Mouse (Mus musculus) adrenal gland, postnatal 36 days (tissue): ENCODE data around the gene Ppp2r3d. TPM values are rescaled to one million over a fixed set of nuclear protein-coding genes. Genes with fewer than 3 reads are reported as not detected.
A peak's percentile ranks its signal among the peaks of the same experiment; 100 is the strongest.
"Not testable (repeated sequence)": the region's sequence is repeated elsewhere in the genome, so short reads cannot be mapped to it uniquely, and the experiment has no call there.

Experiments
- DNase-seq, 2 experiments: peaks; one replicate each; pipeline ENCODE4 v3.0.0; 2021; ENCODE audit warnings: mixed read lengths in 1 of 2
- long read RNA-seq, 2 experiments: library from polyadenylated mRNA; stranded (forward); transcript quantifications; one replicate each; pipeline ENCODE4 v2.0.0; 2021; ENCODE audit warnings: borderline sequencing depth in 2 of 2
- total RNA-seq, 2 experiments: library from RNA; stranded (reverse); gene quantifications; 2 replicates each; pipeline ENCODE4 v1.2.3; 2021

Ppp2r3d gene
- 100 to 1,000 TPM in 1 of 2 experiments, 10 to 100 TPM in 1; 92.7 to 101 TPM for total RNA-seq
- long read RNA-seq, experiment 1, partial matches to known transcripts, result 0 of 1 reads
- long read RNA-seq, experiment 1, other reads (novel, unspliced or antisense), result 0 of 1 reads
- long read RNA-seq, experiment 2, partial matches to known transcripts, result 0 of 1 reads
- long read RNA-seq, experiment 2, other reads (novel, unspliced or antisense), result 0 of 1 reads

DNA sequence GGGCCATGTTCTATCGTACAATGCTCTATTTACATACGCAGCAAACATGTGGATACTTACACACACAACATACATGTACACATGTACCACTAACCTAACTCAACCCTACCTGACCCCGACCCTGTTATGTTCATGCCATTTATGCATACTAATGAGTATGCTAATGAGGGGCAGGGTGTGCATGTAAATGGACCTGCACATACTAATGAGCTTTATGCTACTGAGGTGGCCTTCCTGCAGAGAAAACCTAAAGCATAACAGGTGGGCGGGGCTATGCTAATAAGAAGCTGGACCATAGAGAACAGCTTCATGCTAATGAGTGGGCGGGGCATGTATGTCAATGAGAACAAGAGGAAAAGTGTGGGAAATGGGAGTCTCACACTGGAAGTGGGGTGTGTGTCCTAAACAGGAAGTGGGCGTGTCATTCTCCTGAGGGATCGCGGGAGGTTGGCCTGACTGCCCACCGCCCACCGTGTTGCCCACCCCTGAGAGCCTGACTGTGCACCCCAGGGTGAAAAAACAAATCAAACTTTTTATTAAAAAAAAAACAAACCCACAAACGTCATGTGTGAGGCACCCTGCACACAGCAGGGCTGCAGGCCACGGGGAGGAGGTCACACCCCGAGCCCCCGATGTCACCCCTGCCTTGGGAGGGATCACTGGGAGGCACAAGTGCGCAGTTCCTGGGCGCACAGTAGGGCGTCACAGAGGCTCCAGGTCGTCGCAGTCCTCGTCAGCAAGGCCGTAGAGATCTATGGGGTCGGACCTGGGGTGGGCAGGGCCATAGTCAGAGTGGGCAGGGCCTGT is at the start of gene Ppp2r3d:
TSS of gene Ppp2r3d (minus strand) at position 803 of the 807 bp plus-strand sequence.
- peak; percentile 2 to 3 for DNase-seq

DNA sequence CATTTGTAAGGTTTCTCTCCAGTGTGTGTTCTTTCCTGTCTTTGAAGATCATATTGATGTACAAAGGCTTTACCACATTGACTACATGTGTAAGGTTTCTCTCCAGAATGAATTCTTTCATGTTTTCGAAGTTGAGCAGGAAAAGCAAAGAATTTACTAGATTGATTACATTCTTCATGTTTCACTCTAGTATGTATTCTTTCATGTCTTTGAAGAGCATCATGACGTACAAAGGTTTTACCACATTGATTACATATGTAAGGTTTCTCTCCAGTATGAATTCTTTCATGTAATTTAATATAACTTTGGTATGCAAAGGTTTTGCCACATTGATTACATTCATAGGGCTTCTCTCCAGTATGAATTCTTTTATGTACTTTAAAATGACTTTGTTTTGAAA is 17.0 kb upstream of the Ppp2r3d start, which contains the start of gene Gm21836:
TSS of gene Gm21836 (minus strand) at position 101 of the 400 bp plus-strand sequence.
- not testable (repeated sequence) for DNase-seq

DNA sequence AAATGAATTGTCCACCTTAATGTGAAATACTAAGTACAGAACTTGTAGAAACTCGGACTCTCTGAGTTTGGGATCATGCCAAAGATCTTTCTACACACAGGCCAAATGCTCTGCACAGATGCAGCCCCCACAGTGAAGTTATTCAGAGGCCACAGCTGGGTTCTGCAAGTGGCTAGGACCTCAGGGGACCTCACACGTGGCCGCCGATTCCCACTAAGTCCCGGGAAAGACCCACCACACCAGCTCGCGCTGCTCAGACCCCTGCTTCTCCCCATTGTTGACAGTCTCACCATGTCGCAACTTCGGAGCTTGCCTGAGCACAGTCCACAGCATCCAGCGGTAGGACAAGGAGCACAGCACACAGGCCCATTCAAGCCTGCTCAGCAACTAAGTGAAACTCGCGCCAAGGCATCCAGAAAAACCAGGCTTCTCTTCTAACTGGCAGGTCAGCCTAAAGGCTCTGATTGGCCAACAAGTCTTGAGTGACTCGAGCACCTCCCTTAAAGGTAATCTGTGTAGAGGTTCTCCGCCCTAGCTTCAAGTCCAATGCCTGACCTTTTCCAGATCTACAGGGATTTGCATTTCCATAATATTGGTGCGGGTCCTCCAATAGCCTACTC is 3.8 kb upstream of the Ppp2r3d start:
- DNase-seq, result not testable (repeated sequence)

- peak; percentile 4 to 12 for DNase-seq
Measured at GRCm38 (mm10) chr9:124478081-124478480, 1.4 kb upstream of the Ppp2r3d start.

DNA sequence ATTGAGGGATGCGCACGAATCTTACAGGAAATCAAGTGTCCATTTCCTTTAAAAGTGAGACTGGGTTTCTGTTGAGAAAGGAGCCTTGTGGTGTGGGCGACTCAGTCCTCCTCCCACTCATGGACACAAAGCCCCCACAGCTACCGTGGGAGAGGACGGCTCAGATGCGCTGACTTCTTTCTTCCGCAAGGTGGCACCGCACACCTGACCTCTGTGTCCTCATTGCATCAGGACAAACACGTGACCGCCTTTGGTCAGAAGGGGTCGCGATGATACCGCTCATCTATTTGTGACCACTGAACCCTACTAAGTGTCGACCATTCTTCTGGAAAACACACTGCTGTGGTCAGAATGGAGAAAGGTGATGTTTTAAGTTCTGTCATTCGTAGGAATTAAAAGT is 1.0 kb downstream of the Ppp2r3d start:
- DNase-seq, result no peak

DNA sequence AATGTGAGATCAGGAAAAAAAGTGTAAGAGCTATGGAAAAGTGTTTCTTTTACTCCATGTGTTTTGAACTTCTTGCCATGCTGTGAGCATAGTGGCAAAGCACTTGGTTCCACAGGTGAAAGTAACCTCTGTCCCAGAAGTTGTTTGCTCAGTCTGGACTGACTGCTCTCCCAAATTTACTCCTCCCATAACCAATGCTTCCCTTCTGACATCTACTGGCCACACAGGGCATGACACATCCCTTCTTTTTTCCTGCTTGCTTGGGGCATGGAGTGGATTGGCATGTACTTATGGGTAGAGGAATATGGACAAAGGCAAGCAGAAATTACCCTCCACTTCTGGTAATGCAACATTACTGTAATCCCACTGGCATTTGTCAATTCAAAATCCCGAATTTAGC is 20.1 kb downstream of the Ppp2r3d start:
- DNase-seq, result peak; percentile 31 to 43

- peak; percentile 2 to 3 for DNase-seq
Measured at GRCm38 (mm10) chr9:124442533-124442855, 34.2 kb downstream of the Ppp2r3d start.

- peak; percentile 1 to 13 for DNase-seq
Measured at GRCm38 (mm10) chr9:124441681-124442532, 34.8 kb downstream of the Ppp2r3d start.

GRCm38 (mm10) chr9:124440724-124441045 is 36.0 kb downstream of the Ppp2r3d start:
- DNase-seq, result peak; percentile 2 to 3

DNA sequence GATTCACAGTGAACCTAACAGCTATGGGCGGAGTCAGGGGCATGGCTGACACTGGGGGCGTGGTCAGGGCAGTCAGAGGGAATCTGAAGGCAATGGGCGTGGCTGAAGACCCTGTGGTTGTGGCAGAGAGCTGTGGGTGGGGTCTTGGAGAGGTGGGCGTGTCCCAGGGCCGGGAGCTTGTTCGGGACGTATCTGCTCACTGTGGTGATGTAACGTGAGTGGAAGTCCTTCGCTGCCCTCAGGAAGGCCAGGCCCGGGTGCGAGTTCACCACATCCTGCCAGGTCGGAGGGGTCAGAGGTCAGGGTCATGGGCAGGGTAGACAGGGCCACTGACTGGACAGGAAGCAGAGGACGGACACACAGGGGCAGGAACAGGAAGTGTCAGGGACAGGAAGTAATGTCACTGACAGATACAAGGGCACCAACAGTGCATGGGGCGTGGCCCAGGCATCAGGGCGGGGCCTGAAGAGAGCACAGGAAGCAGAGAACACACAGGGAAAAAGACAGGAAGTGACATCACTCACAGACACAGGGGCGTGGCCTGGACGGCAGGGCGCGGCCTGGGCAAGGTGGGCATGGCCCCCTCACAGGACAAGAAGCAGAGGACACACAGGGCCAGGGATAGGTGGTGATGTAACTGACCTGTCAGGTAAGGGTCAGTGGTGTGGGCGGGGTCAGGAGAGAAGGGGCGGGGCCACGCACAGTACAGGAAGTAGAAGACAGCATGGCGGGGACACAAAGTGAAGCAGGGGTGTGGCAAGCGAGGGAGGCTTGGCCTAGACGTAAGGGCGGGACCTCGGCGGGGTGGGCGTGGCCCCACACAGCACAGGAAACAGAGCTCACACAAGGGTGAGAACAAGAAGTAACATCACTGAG is 36.6 kb downstream of the Ppp2r3d start:
- peak; percentile 3 to 24 for DNase-seq

- DNase-seq, result peak in 1 of 2 experiments; percentile 15
Measured at GRCm38 (mm10) chr9:124439403-124439847, 37.3 kb downstream of the Ppp2r3d start.

- DNase-seq, result peak in 1 of 2 experiments; percentile 2
Measured at GRCm38 (mm10) chr9:124438686-124439346, 37.9 kb downstream of the Ppp2r3d start.

DNA sequence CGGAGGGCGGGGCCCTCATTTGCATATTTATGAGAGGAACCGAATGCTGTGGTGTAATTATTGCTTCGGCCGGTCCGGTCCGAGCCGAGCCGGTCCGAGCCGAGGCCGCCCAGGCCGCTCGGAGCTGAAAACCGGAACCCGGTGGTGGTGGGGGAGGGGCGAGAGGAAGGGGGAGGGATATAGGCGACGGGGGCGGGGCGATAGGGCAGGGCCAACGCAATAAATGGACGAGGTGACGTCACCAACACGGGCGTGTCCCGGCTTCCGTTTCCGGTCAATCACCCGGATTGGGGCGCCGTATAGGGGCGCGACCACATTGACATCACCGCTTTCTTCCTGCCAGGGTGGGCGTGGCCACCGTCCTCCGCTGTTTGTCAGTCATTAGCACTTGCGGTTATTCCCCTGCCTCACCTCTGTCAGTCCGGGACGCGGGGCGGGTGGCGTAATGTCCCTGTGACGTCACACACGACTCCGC is 51.2 kb downstream of the Ppp2r3d start:
- DNase-seq, result peak; percentile 94 to 95

GRCm38 (mm10) chr9:124424542-124425410 is 51.9 kb downstream of the Ppp2r3d start:
- peak; percentile 97 to 98 for DNase-seq

- no peak for DNase-seq
Measured at GRCm38 (mm10) chr9:124424292-124424541, 52.5 kb downstream of the Ppp2r3d start.

DNA sequence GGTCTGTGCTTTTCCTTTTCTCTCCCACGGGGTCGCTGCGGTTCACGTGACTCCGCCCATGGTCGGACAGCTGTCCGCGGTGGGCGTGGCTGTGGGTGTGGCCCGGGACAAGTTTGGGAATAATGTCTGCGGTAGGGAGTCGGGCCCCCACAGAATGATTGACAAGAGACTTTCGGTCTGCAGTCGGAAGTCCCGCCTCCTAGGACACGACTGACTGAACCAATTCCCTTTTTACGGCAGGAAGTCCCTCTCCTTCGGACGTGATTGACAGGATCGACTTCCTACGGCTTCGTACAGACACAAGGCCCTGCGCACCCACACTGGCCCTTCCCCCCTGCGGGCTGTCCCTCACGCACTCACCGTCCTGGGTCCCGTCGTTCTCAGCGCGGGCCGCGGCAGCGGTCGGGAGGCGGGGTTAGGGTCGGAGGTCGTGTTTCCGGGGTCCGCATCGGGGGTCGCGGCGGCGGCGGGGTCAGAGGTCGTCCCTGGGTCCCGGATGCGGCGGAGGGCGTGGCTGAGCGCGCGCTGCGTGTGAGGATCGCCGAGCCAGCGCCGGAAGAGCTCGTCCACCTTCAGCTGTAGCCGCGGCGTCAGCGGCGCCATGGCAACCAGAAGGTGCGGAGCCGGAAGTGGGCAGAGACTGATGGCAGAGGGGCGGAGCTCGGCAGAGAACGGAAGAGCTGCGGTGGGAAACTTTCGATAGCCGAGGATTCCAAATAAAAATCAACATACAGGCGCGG is 53.0 kb downstream of the Ppp2r3d start:
- peak; percentile 96 to 98 for DNase-seq

GRCm38 (mm10) chr9:124422900-124423551 is 53.7 kb downstream of the Ppp2r3d start:
- DNase-seq, result peak; percentile 94 to 96

GRCm38 (mm10) chr9:124422427-124422826 is 54.3 kb downstream of the Ppp2r3d start:
- DNase-seq, result peak in 1 of 2 experiments; percentile 33
